Mouse (Mus musculus): ENCODE data around the gene Xirp2.
A peak's percentile ranks its signal among the peaks of the same experiment; 100 is the strongest.

Gene Xirp2

GRCm38 (mm10) chr2:67564851-67565479 is 119.2 kb downstream of the Xirp2 start:
- DNase-seq (ENCODE audit: low spot score) = peak; percentile 51

GRCm38 (mm10) chr2:67565480-67566331 is 119.9 kb downstream of the Xirp2 start, which contains the start of gene B3galt1:
B3galt1 (plus strand) TSS chr2:67565871.
- DNase-seq (ENCODE audit: low spot score) = peak; percentile 82

- no peak for DNase-seq (ENCODE audit: low spot score)
Measured at GRCm38 (mm10) chr2:67566566-67566965, 120.8 kb downstream of the Xirp2 start.

- DNase-seq (ENCODE audit: low spot score) = no peak
Measured at GRCm38 (mm10) chr2:67567141-67567680, 121.4 kb downstream of the Xirp2 start.

Data from testis, postnatal 10 days (tissue).